Mouse (Mus musculus) midbrain, embryonic 16.5 days (tissue): Measurements from ENCODE around the gene Cd163. TPM values are rescaled to one million over a fixed set of nuclear protein-coding genes. Genes with fewer than 3 reads are reported as not detected.

ENCODE experiments used
- ATAC-seq: fragments of 200-750 bp; cut with Nextera tagmentation; 2 replicates; pipeline ENCODE4 v1.8.0; 2017; ENCODE audit warnings: moderate TSS enrichment
- H3K27ac ChIP-seq: fragments of 300-500 bp; sonication (generic); 2 replicates; pipeline ENCODE4 v1.5.1; 2014; ENCODE audit warnings: mild to moderate bottlenecking, low read length, mixed read lengths
- H3K27me3 ChIP-seq: fragments of 300-500 bp; sonication (generic); 2 replicates; pipeline ENCODE4 v1.6.1; 2014; ENCODE audit warnings: low read depth, low read length, mixed read lengths; ENCODE audit not compliant: control insufficient read depth, insufficient read depth
- H3K36me3 ChIP-seq: fragments of 300-500 bp; sonication (generic); 2 replicates; pipeline ENCODE4 v1.6.1; 2014; ENCODE audit warnings: mild to moderate bottlenecking, low read length, moderate library complexity, mixed read lengths; ENCODE audit not compliant: control insufficient read depth, insufficient read depth
- H3K4me1 ChIP-seq: fragments of 300-500 bp; sonication (generic); 2 replicates; pipeline ENCODE4 v1.6.1; 2014; ENCODE audit warnings: mild to moderate bottlenecking, low read length, mixed read lengths; ENCODE audit not compliant: control insufficient read depth, insufficient read depth
- H3K4me2 ChIP-seq: fragments of 300-500 bp; sonication (generic); 2 replicates; pipeline ENCODE4 v1.6.1; 2014; ENCODE audit warnings: mild to moderate bottlenecking, low read length, mixed read lengths
- H3K4me3 ChIP-seq: fragments of 300-500 bp; sonication (generic); 2 replicates; pipeline ENCODE4 v1.5.1; 2014; ENCODE audit warnings: low read depth, mild to moderate bottlenecking, low read length, moderate library complexity, mixed read lengths
- H3K9ac ChIP-seq: fragments of 300-500 bp; sonication (generic); 2 replicates; pipeline ENCODE4 v1.6.1; 2014; ENCODE audit warnings: low read depth, low read length, mixed read lengths
- H3K9me3 ChIP-seq: fragments of 300-500 bp; sonication (generic); replicated peaks from 2 replicates; pipeline ENCODE4 v1.6.1; 2014; ENCODE audit warnings: mild to moderate bottlenecking, low read length, mixed read lengths; ENCODE audit not compliant: control insufficient read depth, poor library complexity, severe bottlenecking
- WGBS: fragments of 180-500 bp; shearing (Covaris S2); extraction: QIAGEN DNeasy Blood & Tissue Kit; methylation state at CpG from one replicate; pipeline ENCODE4 v1.1.7; 2014; 5-methylcytosine and 5-hydroxymethylcytosine counted together
- polyA plus RNA-seq: library from polyadenylated mRNA; unstranded; fragments of >200 nt; fragmentation: Nextera tagmentation; extraction: Ambion mirVana; gene quantifications from 2 replicates; pipeline ENCODE4 v1.2.1, GENCODE M21; 2015

The Cd163 gene
- polyA plus RNA-seq: 1.0 and 1.1 TPM in 2 replicates

GRCm38 (mm10) chr6:124304356-124304755, at the start of gene Cd163:
Gene Cd163 (plus strand): TSS chr6:124304656.
- ATAC-seq: no peak
- Histone ChIP-seq H3K4me3 (no peak within 1 kb of the TSS), H3K27me3 (no peaks in the 10 kb centered on the region), H3K4me1 (no peaks in the 10 kb centered on the region), H3K27ac (no peak within 1 kb of the TSS), H3K9ac (no peak within 1 kb of the TSS), H3K36me3 (no peaks in the 10 kb centered on the region), H3K4me2 (no peak within 1 kb of the TSS), H3K9me3 (no peaks in the 10 kb centered on the region)
- WGBS: 88% methylated on average over 4 of the region's 4 CpGs

GRCm38 (mm10) chr6:124255721-124256470, 48.6 kb upstream of the Cd163 start:
- H3K9ac ChIP-seq: no peak overlapping the region
- no peaks in the 10 kb centered on the region for H3K9me3 ChIP-seq
- ATAC-seq: no peak
- 72% methylated on average over 6 of the region's 6 CpGs for WGBS
- no peaks in the 10 kb centered on the region for H3K36me3 ChIP-seq
- H3K4me1 ChIP-seq: no peaks in the 10 kb centered on the region; the same call in 1 of the 2 replicates
- no peak overlapping the region for H3K27ac ChIP-seq
- no peak overlapping the region for H3K4me2 ChIP-seq
- H3K27me3 ChIP-seq: no peaks in the 10 kb centered on the region
- no peak overlapping the region for H3K4me3 ChIP-seq

GRCm38 (mm10) chr6:124260198-124260931, 44.1 kb upstream of the Cd163 start:
- ATAC-seq: peak; percentile 93
- Histone ChIP-seq H3K4me2 (peak overlapping the region; percentile 29; the same call in 1 of the 2 replicates), H3K9me3 (no peaks in the 10 kb centered on the region), H3K36me3 (no peaks in the 10 kb centered on the region), H3K4me3 (no peak overlapping the region), H3K27ac (no peak overlapping the region), H3K4me1 (no peaks in the 10 kb centered on the region; the same call in 1 of the 2 replicates), H3K9ac (no peak overlapping the region), H3K27me3 (no peaks in the 10 kb centered on the region)
- WGBS: 36% methylated on average over 8 of the region's 14 CpGs

GRCm38 (mm10) chr6:124262696-124263095, 41.8 kb upstream of the Cd163 start:
- WGBS: 4% methylated on average over 3 of the region's 3 CpGs

GRCm38 (mm10) chr6:124273231-124273880, 31.1 kb upstream of the Cd163 start:
- H3K27me3 ChIP-seq: no peaks in the 10 kb centered on the region
- H3K27ac ChIP-seq: no peak overlapping the region
- H3K4me2 ChIP-seq: no peak overlapping the region
- H3K4me1 ChIP-seq: no peaks in the 10 kb centered on the region
- H3K4me3 ChIP-seq: no peak overlapping the region
- H3K36me3 ChIP-seq: no peaks in the 10 kb centered on the region
- WGBS: 84% methylated on average over 5 of the region's 5 CpGs
- no peak overlapping the region for H3K9ac ChIP-seq
- H3K9me3 ChIP-seq: no peaks in the 10 kb centered on the region
- no peak for ATAC-seq

More at GRCm38 (mm10) chr6:124262696-124263095, 41.8 kb upstream of the Cd163 start:
- no peak overlapping the region for H3K4me3 ChIP-seq
- no peaks in the 10 kb centered on the region for H3K36me3 ChIP-seq
- H3K27ac ChIP-seq: no peak overlapping the region
- no peak overlapping the region for H3K4me2 ChIP-seq
- H3K4me1 ChIP-seq: no peaks in the 10 kb centered on the region; the same call in 1 of the 2 replicates
- H3K9ac ChIP-seq: no peak overlapping the region
- H3K27me3 ChIP-seq: no peaks in the 10 kb centered on the region
- ATAC-seq: peak; percentile 71
- no peaks in the 10 kb centered on the region for H3K9me3 ChIP-seq

- no peak overlapping the region for H3K27ac ChIP-seq
- WGBS: 83% methylated on average over 5 of the region's 5 CpGs
- H3K36me3 ChIP-seq: no peaks in the 10 kb centered on the region
- ATAC-seq: no peak
- H3K27me3 ChIP-seq: no peaks in the 10 kb centered on the region
- H3K9me3 ChIP-seq: no peaks in the 10 kb centered on the region
- no peak overlapping the region for H3K4me2 ChIP-seq
- no peak overlapping the region for H3K4me3 ChIP-seq
- no peak overlapping the region for H3K9ac ChIP-seq
- H3K4me1 ChIP-seq: no peaks in the 10 kb centered on the region
These were observed 26.8 kb upstream of the Cd163 start for GRCm38 (mm10) chr6:124277641-124278040.

- Histone ChIP-seq H3K27ac (no peak overlapping the region), H3K9ac (no peak overlapping the region), H3K27me3 (no peaks in the 10 kb centered on the region), H3K4me1 (no peaks in the 10 kb centered on the region), H3K9me3 (no peaks in the 10 kb centered on the region), H3K4me2 (no peak overlapping the region), H3K4me3 (no peak overlapping the region), H3K36me3 (no peaks in the 10 kb centered on the region)
- 81% methylated on average over 5 of the region's 5 CpGs for WGBS
- ATAC-seq: no peak
These were observed 26.2 kb upstream of the Cd163 start for GRCm38 (mm10) chr6:124278291-124278690.

- WGBS: 93% methylated on average over 4 of the region's 4 CpGs
- H3K27me3 ChIP-seq: no peaks in the 10 kb centered on the region
- no peak overlapping the region for H3K9ac ChIP-seq
- no peak for ATAC-seq
- H3K36me3 ChIP-seq: no peaks in the 10 kb centered on the region
- no peak overlapping the region for H3K27ac ChIP-seq
- H3K9me3 ChIP-seq: no peaks in the 10 kb centered on the region
- no peaks in the 10 kb centered on the region for H3K4me1 ChIP-seq
- no peak overlapping the region for H3K4me3 ChIP-seq
- H3K4me2 ChIP-seq: no peak overlapping the region
These were observed 21.7 kb upstream of the Cd163 start for GRCm38 (mm10) chr6:124282731-124283130.
